Mouse (Mus musculus) MEL (cell line): ENCODE measurements around the gene Nsun2. TPM values are rescaled to one million over a fixed set of nuclear protein-coding genes. Genes with fewer than 3 reads are reported as not detected.

ENCODE experiments used
- DNase-seq: peaks from one replicate; pipeline ENCODE4 v3.0.0; 2011; ENCODE audit warnings: low read depth, low spot score
- H3K27ac ChIP-seq: 2 replicates; pipeline ENCODE4 v1.5.1; 2012; ENCODE audit warnings: low read depth, mild to moderate bottlenecking, control low read depth, low read length, moderate library complexity; ENCODE audit not compliant: control insufficient read depth
- H3K27me3 ChIP-seq, 2 experiments: fragments of 150-350 bp in 1 of 2; sonication (generic) in 1 of 2; 2 replicates each; pipeline ENCODE4 v1.6.1; 2012; ENCODE audit warnings: low read length in 2 of 2, mild to moderate bottlenecking in 2 of 2, improper control_type of control experiment in 1 of 2, moderate library complexity in 1 of 2; ENCODE audit not compliant: insufficient read depth in 2 of 2, control insufficient read depth in 1 of 2
- H3K36me3 ChIP-seq, 2 experiments: 2 replicates each; pipeline ENCODE4 v1.6.1; 2012 to 2014; ENCODE audit warnings: low read length in 2 of 2, improper control_type of control experiment in 1 of 2, inconsistent platforms in 1 of 2, mild to moderate bottlenecking in 1 of 2; ENCODE audit not compliant: insufficient read depth in 2 of 2, control insufficient read depth in 1 of 2
- H3K4me1 ChIP-seq, 2 experiments: fragments of 150-350 bp in 1 of 2; sonication (generic) in 1 of 2; 2 replicates each; pipeline ENCODE4 v1.6.1; 2012; ENCODE audit warnings: low read length in 2 of 2, improper control_type of control experiment in 1 of 2, mild to moderate bottlenecking in 1 of 2; ENCODE audit not compliant: insufficient read depth in 2 of 2, control insufficient read depth in 1 of 2
- H3K4me3 ChIP-seq, 2 experiments: fragments of 150-350 bp in 1 of 2; sonication (generic) in 1 of 2; 2 replicates each; pipeline ENCODE4 v1.5.1; 2012; ENCODE audit warnings: low read depth in 2 of 2, low read length in 2 of 2, mild to moderate bottlenecking in 2 of 2, moderate library complexity in 2 of 2, control low read depth in 1 of 2, improper control_type of control experiment in 1 of 2; ENCODE audit not compliant: control insufficient read depth in 1 of 2, insufficient read depth in 1 of 2
- H3K79me2 ChIP-seq: 2 replicates; pipeline ENCODE4 v1.6.1; 2012; ENCODE audit warnings: mild to moderate bottlenecking, low read length, moderate library complexity; ENCODE audit not compliant: control insufficient read depth, poor library complexity, insufficient read depth
- H3K9ac ChIP-seq: 2 replicates; pipeline ENCODE4 v1.6.1; 2012; ENCODE audit warnings: low read depth, mild to moderate bottlenecking, control low read depth, low read length, moderate library complexity; ENCODE audit not compliant: control insufficient read depth, poor library complexity, severe bottlenecking
- H3K9me3 ChIP-seq: fragments of 150-350 bp; sonication (generic); replicated peaks from 2 replicates; pipeline ENCODE4 v1.6.1; 2012; ENCODE audit warnings: mild to moderate bottlenecking, low read length, improper control_type of control experiment, moderate library complexity; ENCODE audit not compliant: insufficient read depth
- BHLHE40 ChIP-seq: IDR thresholded peaks from 2 replicates; pipeline ENCODE4 v1.6.1; 2012; ENCODE audit warnings: low read depth, mild to moderate bottlenecking, inconsistent platforms, low read length, improper control_type of control experiment, borderline replicate concordance
- CHD2 ChIP-seq: IDR thresholded peaks from 2 replicates; pipeline ENCODE4 v1.6.1; 2011; ENCODE audit warnings: low read length, improper control_type of control experiment
- CTCF ChIP-seq, 3 experiments: IDR thresholded peaks in 2 of 3; conservative IDR thresholded peaks in 1 of 3; 2 replicates each; pipeline ENCODE4 v1.5.1; 2011 to 2012; ENCODE audit warnings: low read length in 3 of 3, low read depth in 2 of 3, mild to moderate bottlenecking in 2 of 3, improper control_type of control experiment in 1 of 3, inconsistent platforms in 1 of 3, mixed read lengths in 1 of 3, moderate library complexity in 1 of 3; ENCODE audit not compliant: control insufficient read depth in 1 of 3, insufficient read depth in 1 of 3, poor library complexity in 1 of 3, severe bottlenecking in 1 of 3
- E2F4 ChIP-seq: IDR thresholded peaks from 2 replicates; pipeline ENCODE4 v1.6.1; 2011; ENCODE audit warnings: low read depth, low read length, improper control_type of control experiment, borderline replicate concordance
- ELF1 ChIP-seq: IDR thresholded peaks from 2 replicates; pipeline ENCODE4 v1.6.1; 2014; ENCODE audit warnings: low read depth, mild to moderate bottlenecking, inconsistent platforms, low read length, improper control_type of control experiment, moderate library complexity
- ETS1 ChIP-seq: IDR thresholded peaks from 2 replicates; pipeline ENCODE4 v1.6.1; 2012; ENCODE audit warnings: low read depth, mild to moderate bottlenecking, inconsistent platforms, low read length, improper control_type of control experiment, moderate library complexity
- GABPA ChIP-seq: IDR thresholded peaks from 2 replicates; pipeline ENCODE4 v1.6.1; 2012; ENCODE audit warnings: low read depth, mild to moderate bottlenecking, inconsistent platforms, low read length, improper control_type of control experiment, moderate library complexity
- HCFC1 ChIP-seq: IDR thresholded peaks from 2 replicates; pipeline ENCODE4 v1.6.1; 2012; ENCODE audit warnings: low read depth, mild to moderate bottlenecking, inconsistent platforms, low read length, improper control_type of control experiment, moderate library complexity
- KAT2A ChIP-seq: conservative IDR thresholded peaks from 2 replicates; pipeline ENCODE4 v1.6.1; 2012; ENCODE audit warnings: low read depth, low read length, improper control_type of control experiment, inconsistent platforms
- MAX ChIP-seq: IDR thresholded peaks from 2 replicates; pipeline ENCODE4 v1.6.1; 2011; ENCODE audit warnings: low read length, improper control_type of control experiment
- MEF2A ChIP-seq: IDR thresholded peaks from 2 replicates; pipeline ENCODE4 v1.6.1; 2014; ENCODE audit warnings: low read depth, mild to moderate bottlenecking, inconsistent platforms, low read length, improper control_type of control experiment; ENCODE audit not compliant: poor library complexity, insufficient replicate concordance, severe bottlenecking; ENCODE audit errors: extremely low read depth
- MYB ChIP-seq: IDR thresholded peaks from 2 replicates; pipeline ENCODE4 v1.6.1; 2011; ENCODE audit warnings: mild to moderate bottlenecking, low read depth, low read length, improper control_type of control experiment
- MYC ChIP-seq: IDR thresholded peaks from 2 replicates; pipeline ENCODE4 v1.6.1; 2011; ENCODE audit warnings: low read depth, mild to moderate bottlenecking, low read length, improper control_type of control experiment, moderate library complexity
- POLR2AphosphoS5 ChIP-seq: IDR thresholded peaks from 2 replicates; pipeline ENCODE4 v1.6.1; 2012; ENCODE audit warnings: low read depth, borderline replicate concordance, mild to moderate bottlenecking, inconsistent platforms, low read length, moderate library complexity, mixed read lengths
- RAD21 ChIP-seq: IDR thresholded peaks from 2 replicates; pipeline ENCODE4 v1.6.1; 2011; ENCODE audit warnings: mild to moderate bottlenecking, low read depth, low read length, improper control_type of control experiment
- SIN3A ChIP-seq: IDR thresholded peaks from 2 replicates; pipeline ENCODE4 v1.6.1; 2012; ENCODE audit warnings: low read length, improper control_type of control experiment, inconsistent platforms
- SMC3 ChIP-seq: IDR thresholded peaks from 2 replicates; pipeline ENCODE4 v1.6.1; 2011; ENCODE audit warnings: low read depth, low read length, improper control_type of control experiment
- TAL1 ChIP-seq: IDR thresholded peaks from 2 replicates; pipeline ENCODE4 v1.6.1; 2012; ENCODE audit warnings: mild to moderate bottlenecking, inconsistent platforms, low read length, moderate library complexity, mixed read lengths
- UBTF ChIP-seq: IDR thresholded peaks from 2 replicates; pipeline ENCODE4 v1.6.1; 2012; ENCODE audit warnings: low read depth, mild to moderate bottlenecking, inconsistent platforms, low read length, improper control_type of control experiment, moderate library complexity, borderline replicate concordance; ENCODE audit not compliant: insufficient read depth
- USF2 ChIP-seq, 2 experiments: IDR thresholded peaks; 2 replicates each; pipeline ENCODE4 v1.6.1; 2011 to 2012; ENCODE audit warnings: improper control_type of control experiment in 2 of 2, low read length in 2 of 2, borderline replicate concordance in 1 of 2, inconsistent platforms in 1 of 2, low read depth in 1 of 2, mild to moderate bottlenecking in 1 of 2; ENCODE audit not compliant: insufficient read depth in 1 of 2
- ZC3H11A ChIP-seq: IDR thresholded peaks from 2 replicates; pipeline ENCODE4 v1.6.1; 2012; ENCODE audit warnings: low read depth, mild to moderate bottlenecking, inconsistent platforms, low read length, improper control_type of control experiment
- ZKSCAN1 ChIP-seq: IDR thresholded peaks from 2 replicates; pipeline ENCODE4 v1.6.1; 2012; ENCODE audit warnings: low read depth, mild to moderate bottlenecking, inconsistent platforms, low read length, improper control_type of control experiment, moderate library complexity
- ZMIZ1 ChIP-seq: IDR thresholded peaks from 2 replicates; pipeline ENCODE4 v1.6.1; 2012; ENCODE audit warnings: low read depth, mild to moderate bottlenecking, inconsistent platforms, low read length, improper control_type of control experiment, moderate library complexity
- ZNF384 ChIP-seq: IDR thresholded peaks from 2 replicates; pipeline ENCODE4 v1.6.1; 2012; ENCODE audit warnings: low read depth, mild to moderate bottlenecking, inconsistent platforms, low read length, improper control_type of control experiment
- polyA plus RNA-seq, 2 experiments: library from polyadenylated mRNA; stranded (reverse) in 1 of 2; unstranded in 1 of 2; fragments of >175 nt in 1 of 2; fragments of >200 nt in 1 of 2; gene quantifications; 2 replicates each; pipeline versions ENCODE4 v1.2.1 to v1.2.4; 2012; ENCODE audit warnings: low replicate concordance in 2 of 2, low read depth in 1 of 2; ENCODE audit not compliant: insufficient read length in 2 of 2, insufficient read depth in 1 of 2, missing spikeins in 1 of 2
- total RNA-seq: library from RNA; depleted of rRNA; stranded (reverse); fragments of 300-350 nt; gene quantifications from 2 replicates; pipeline ENCODE4 v1.2.3, GENCODE M21; 2012

Gene Nsun2
- total and polyA plus RNA-seq, 3 experiments = 277 to 303 (median 302) TPM

- Histone ChIP-seq H3K79me2 (no peaks in the 10 kb centered on the region), H3K9ac (no peak overlapping the region), H3K27me3 (peaks cover 0 to 1% of the 10 kb centered on the region in 2 experiments; a peak in 1 of 4 replicates), H3K4me3 (no peak overlapping the region), H3K4me1 (no peaks in the 10 kb centered on the region), H3K27ac (no peak overlapping the region), H3K36me3 (no peaks in the 10 kb centered on the region), H3K9me3 (no peaks in the 10 kb centered on the region)
- peak; percentile 31 for TF ChIP-seq RAD21
- TF ChIP-seq USF2 (IDR thresholded peaks at IDR 0.05; ENCODE audit: borderline replicate concordance in 1 of 2, insufficient read depth in 1 of 2, low read depth in 1 of 2, low read length in 2 of 2) = no peak
- TF ChIP-seq POLR2AphosphoS5 = no peak
- peak in 1 of 3 experiments; percentile 25; a peak in 1 of 6 replicates for TF ChIP-seq CTCF (IDR thresholded peaks at IDR 0.05 in 2 of 3, conservative IDR thresholded peaks at IDR 0.05 in 1 of 3; ENCODE audit: control insufficient read depth in 1 of 3, insufficient read depth in 1 of 3, low read depth in 2 of 3, low read length in 3 of 3, poor library complexity in 1 of 3, severe bottlenecking in 1 of 3)
- no peak for TF ChIP-seq CHD2
- no peak for TF ChIP-seq SMC3
- no peak for TF ChIP-seq ELF1
- DNase-seq = no peak
Measured at GRCm38 (mm10) chr13:69549980-69550379, 16.4 kb downstream of the Nsun2 start.

GRCm38 (mm10) chr13:69550831-69551230 lies 17.3 kb downstream of the Nsun2 start:
- Histone ChIP-seq H3K27ac (no peak overlapping the region), H3K4me1 (no peaks in the 10 kb centered on the region), H3K27me3 (peaks cover 0 to 1% of the 10 kb centered on the region in 2 experiments; a peak in 1 of 4 replicates), H3K79me2 (no peaks in the 10 kb centered on the region), H3K4me3 (no peak overlapping the region), H3K9ac (no peak overlapping the region), H3K9me3 (no peaks in the 10 kb centered on the region), H3K36me3 (no peaks in the 10 kb centered on the region)
- TF ChIP-seq GABPA = no peak
- no peak for TF ChIP-seq ZC3H11A
- TF ChIP-seq SIN3A = no peak
- TF ChIP-seq MAX = no peak
- no peak for TF ChIP-seq ELF1
- TF ChIP-seq ETS1 = no peak
- TF ChIP-seq TAL1 = no peak
- no peak for TF ChIP-seq ZNF384
- no peak for TF ChIP-seq MYB
- no peak for TF ChIP-seq UBTF
- DNase-seq = no peak

GRCm38 (mm10) chr13:69553024-69553423 lies 19.5 kb downstream of the Nsun2 start:
- H3K4me3 ChIP-seq = no peak overlapping the region
- peak; percentile 62 for DNase-seq
- H3K4me1 ChIP-seq = no peaks in the 10 kb centered on the region
- no peaks in the 10 kb centered on the region; a peak in 1 of 4 replicates for H3K27me3 ChIP-seq
- no peaks in the 10 kb centered on the region for H3K36me3 ChIP-seq
- no peaks in the 10 kb centered on the region for H3K79me2 ChIP-seq
- no peaks in the 10 kb centered on the region for H3K9me3 ChIP-seq
- H3K9ac ChIP-seq = no peak overlapping the region
- H3K27ac ChIP-seq = no peak overlapping the region
- TF ChIP-seq RAD21 (peak; percentile 61), ZMIZ1 (no peak), MEF2A (no peak), SMC3 (peak; percentile 69), ZKSCAN1 (no peak), HCFC1 (no peak), CTCF (IDR thresholded peaks at IDR 0.05 in 2 of 3, conservative IDR thresholded peaks at IDR 0.05 in 1 of 3; ENCODE audit: control insufficient read depth in 1 of 3, insufficient read depth in 1 of 3, low read depth in 2 of 3, low read length in 3 of 3, poor library complexity in 1 of 3, severe bottlenecking in 1 of 3) (peak; percentile 54 to 62 (median 60)), MAX (no peak), TAL1 (no peak), ELF1 (no peak), ZNF384 (no peak), MYC (no peak), CHD2 (no peak), E2F4 (no peak), GABPA (no peak), KAT2A (no peak), BHLHE40 (no peak)
